Mouse (Mus musculus): ENCODE results near the gene Hipk4. TPM values are rescaled to one million over a fixed set of nuclear protein-coding genes. Genes with fewer than 3 reads are reported as not detected.
"Not testable (repeated sequence)": the region's sequence is repeated elsewhere in the genome, so short reads cannot be mapped to it uniquely, and the experiment has no call there.

Hipk4 gene
- polyA plus RNA-seq, 1 experiment from 2014 or later, result 0.52 TPM

GRCm38 (mm10) chr7:27490227-27490542 lies 32.9 kb upstream of the Hipk4 start:
- H3K4me2 ChIP-seq (ENCODE audit: low read depth, low read length, severe bottlenecking), result peak overlapping the region; percentile 72
- no peaks in the 10 kb centered on the region for H3K9me3 ChIP-seq (ENCODE audit: control insufficient read depth, low read length)
- ATAC-seq (replicated peaks; ENCODE audit: low FRiP score) (no peak), DNase-seq (ENCODE audit: low spot score) (no peak)
- H3K9ac ChIP-seq (ENCODE audit: low read length), result peak overlapping the region; percentile 64
- H3K4me3 ChIP-seq (ENCODE audit: low read depth, low read length), result peak overlapping the region; percentile 39
- WGBS, result 37% methylated on average over 4 of the region's 4 CpGs
- peak overlapping the region; percentile 71 for H3K27ac ChIP-seq (ENCODE audit: low read depth, low read length)
- H3K4me1 ChIP-seq (replicated peaks; ENCODE audit: control insufficient read depth, insufficient read depth, low read length), result peaks cover 11% of the 10 kb centered on the region; the same call in 1 of the 2 replicates
- H3K36me3 ChIP-seq (ENCODE audit: control insufficient read depth, insufficient read depth, low read length), result no peaks in the 10 kb centered on the region
- H3K27me3 ChIP-seq (ENCODE audit: control insufficient read depth, insufficient read depth, low read length), result no peaks in the 10 kb centered on the region

GRCm38 (mm10) chr7:27490543-27491329 lies 32.3 kb upstream of the Hipk4 start:
- H3K9me3 ChIP-seq (ENCODE audit: control insufficient read depth, low read length), result no peaks in the 10 kb centered on the region
- H3K27me3 ChIP-seq (ENCODE audit: control insufficient read depth, insufficient read depth, low read length), result no peaks in the 10 kb centered on the region
- ATAC-seq (replicated peaks; ENCODE audit: low FRiP score), result peak; percentile 55
- peak overlapping the region; percentile 39 for H3K4me3 ChIP-seq (ENCODE audit: low read depth, low read length)
- peak overlapping the region; percentile 72 for H3K4me2 ChIP-seq (ENCODE audit: low read depth, low read length, severe bottlenecking)
- peak overlapping the region; percentile 64 for H3K9ac ChIP-seq (ENCODE audit: low read length)
- H3K36me3 ChIP-seq (ENCODE audit: control insufficient read depth, insufficient read depth, low read length), result no peaks in the 10 kb centered on the region
- WGBS, result 1% methylated on average over 25 of the region's 33 CpGs
- peaks cover 11% of the 10 kb centered on the region; the same call in 1 of the 2 replicates for H3K4me1 ChIP-seq (replicated peaks; ENCODE audit: control insufficient read depth, insufficient read depth, low read length)
- DNase-seq (ENCODE audit: low spot score), result peak; percentile 89
- peak overlapping the region; percentile 71 for H3K27ac ChIP-seq (ENCODE audit: low read depth, low read length)

DNA sequence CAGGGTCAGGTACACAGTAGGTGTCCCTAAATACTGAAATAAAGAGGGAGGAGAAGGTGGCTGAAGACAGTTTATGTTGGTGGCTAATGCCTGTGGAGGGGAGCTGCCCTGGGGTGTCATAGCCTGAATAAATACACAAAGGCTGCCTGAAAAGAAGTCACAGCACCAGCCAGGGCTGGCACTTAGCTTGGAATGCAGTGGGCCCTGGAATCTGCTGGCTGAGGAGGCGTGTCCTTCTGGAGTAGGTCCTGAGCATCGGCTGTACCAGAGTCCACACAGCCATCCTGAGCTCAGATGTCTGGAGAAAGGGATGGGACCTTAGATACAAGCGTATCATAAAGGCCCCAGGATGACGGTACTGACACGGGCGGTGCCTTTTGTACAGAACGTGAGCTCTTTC lies 31.2 kb upstream of the Hipk4 start:
- Histone ChIP-seq H3K27me3 (ENCODE audit: control insufficient read depth, insufficient read depth, low read length) (no peaks in the 10 kb centered on the region), H3K36me3 (ENCODE audit: control insufficient read depth, insufficient read depth, low read length) (no peaks in the 10 kb centered on the region), H3K4me1 (replicated peaks; ENCODE audit: control insufficient read depth, insufficient read depth, low read length) (peaks cover 11% of the 10 kb centered on the region; the same call in 1 of the 2 replicates), H3K4me3 (ENCODE audit: low read depth, low read length) (no peak overlapping the region), H3K4me2 (ENCODE audit: low read depth, low read length, severe bottlenecking) (no peak overlapping the region), H3K9me3 (ENCODE audit: control insufficient read depth, low read length) (no peaks in the 10 kb centered on the region), H3K27ac (ENCODE audit: low read depth, low read length) (no peak overlapping the region), H3K9ac (ENCODE audit: low read length) (no peak overlapping the region)
- 81% methylated on average over 7 of the region's 7 CpGs for WGBS
- DNase-seq (ENCODE audit: low spot score) (no peak), ATAC-seq (replicated peaks; ENCODE audit: low FRiP score) (no peak)

DNA sequence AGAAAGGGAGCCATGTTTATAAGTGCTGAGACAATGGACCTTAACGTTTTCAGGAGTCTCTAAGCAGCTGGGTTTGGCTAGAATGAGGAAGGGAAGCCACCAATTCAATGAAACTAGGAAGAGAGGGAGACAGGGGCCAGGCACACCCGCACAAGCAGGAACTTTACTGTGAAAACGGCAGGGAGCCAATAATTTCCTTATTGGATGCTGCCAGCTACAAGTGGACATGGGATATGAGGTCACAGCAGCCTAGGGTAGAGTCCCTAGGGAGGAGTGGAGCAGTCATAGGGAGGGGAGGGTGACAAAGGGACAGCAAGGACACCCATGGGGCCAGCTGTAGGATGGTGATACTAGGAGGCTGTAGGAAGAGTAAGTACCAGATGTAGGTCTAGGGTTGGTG lies 30.0 kb upstream of the Hipk4 start:
- Histone ChIP-seq H3K27ac (ENCODE audit: low read depth, low read length) (no peak overlapping the region), H3K9me3 (ENCODE audit: control insufficient read depth, low read length) (no peaks in the 10 kb centered on the region), H3K27me3 (ENCODE audit: control insufficient read depth, insufficient read depth, low read length) (no peaks in the 10 kb centered on the region), H3K4me2 (ENCODE audit: low read depth, low read length, severe bottlenecking) (no peak overlapping the region), H3K9ac (ENCODE audit: low read length) (no peak overlapping the region), H3K36me3 (ENCODE audit: control insufficient read depth, insufficient read depth, low read length) (no peaks in the 10 kb centered on the region), H3K4me1 (replicated peaks; ENCODE audit: control insufficient read depth, insufficient read depth, low read length) (peaks cover 7% of the 10 kb centered on the region; the same call in 1 of the 2 replicates), H3K4me3 (ENCODE audit: low read depth, low read length) (no peak overlapping the region)
- no peak for ATAC-seq (replicated peaks; ENCODE audit: low FRiP score)
- no peak for DNase-seq (ENCODE audit: low spot score)
- 81% methylated on average over 3 of the region's 3 CpGs for WGBS

- H3K27ac ChIP-seq (ENCODE audit: low read depth, low read length), result no peak overlapping the region
- H3K4me2 ChIP-seq (ENCODE audit: low read depth, low read length, severe bottlenecking), result no peak overlapping the region
- H3K4me3 ChIP-seq (ENCODE audit: low read depth, low read length), result no peak overlapping the region
- no peaks in the 10 kb centered on the region for H3K9me3 ChIP-seq (ENCODE audit: control insufficient read depth, low read length)
- no peak overlapping the region for H3K9ac ChIP-seq (ENCODE audit: low read length)
- no peaks in the 10 kb centered on the region for H3K27me3 ChIP-seq (ENCODE audit: control insufficient read depth, insufficient read depth, low read length)
- no peaks in the 10 kb centered on the region for H3K36me3 ChIP-seq (ENCODE audit: control insufficient read depth, insufficient read depth, low read length)
- 0 out of 2 replicates have a peak, but pooled peaks cover 4% of the 10 kb centered on the region for H3K4me1 ChIP-seq (replicated peaks; ENCODE audit: control insufficient read depth, insufficient read depth, low read length)
- WGBS, result 91% methylated on average over 5 of the region's 5 CpGs
- ATAC-seq (replicated peaks; ENCODE audit: low FRiP score) (no peak), DNase-seq (ENCODE audit: low spot score) (no peak)
These were observed 29.6 kb upstream of the Hipk4 start for GRCm38 (mm10) chr7:27493450-27493849.

DNA sequence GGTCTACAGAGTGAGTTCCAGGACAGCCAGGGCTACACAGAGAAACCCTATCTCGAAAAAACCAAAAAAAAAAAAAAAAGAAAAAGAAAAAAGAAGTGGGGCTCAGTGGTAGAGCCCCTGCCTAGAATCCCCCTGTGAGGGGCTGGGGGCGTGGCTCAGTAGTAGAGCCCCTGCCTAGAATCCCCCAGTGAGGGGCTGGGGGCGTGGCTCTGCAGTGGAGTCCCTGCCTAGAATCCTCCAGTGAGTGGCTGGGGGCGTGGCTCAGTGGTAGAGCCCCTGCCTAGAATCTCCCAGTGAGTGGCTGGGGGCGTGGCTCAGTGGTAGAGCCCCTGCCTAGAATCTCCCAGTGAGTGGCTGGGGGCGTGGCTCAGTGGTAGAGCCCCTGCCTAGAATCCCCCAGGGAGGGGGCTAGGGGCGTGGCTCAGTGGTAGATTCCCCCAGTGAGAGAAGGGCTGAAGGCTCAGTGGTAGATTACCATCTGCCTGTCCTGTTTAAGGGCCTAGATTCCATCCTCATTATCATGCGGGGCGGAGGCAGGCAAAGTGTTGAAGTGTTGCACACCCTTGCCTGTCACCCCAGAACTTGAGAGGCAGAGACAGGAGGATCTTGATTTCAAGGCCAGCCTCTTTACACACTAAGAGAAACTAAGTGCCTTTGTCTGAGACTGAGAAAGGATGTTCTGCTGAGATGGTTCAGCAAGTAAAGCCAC lies 28.3 kb upstream of the Hipk4 start:
- H3K27ac ChIP-seq (ENCODE audit: low read depth, low read length); H3K9me3 ChIP-seq (ENCODE audit: control insufficient read depth, low read length): not testable (repeated sequence)
- WGBS, result 92% methylated on average over 8 of the region's 9 CpGs

DNA sequence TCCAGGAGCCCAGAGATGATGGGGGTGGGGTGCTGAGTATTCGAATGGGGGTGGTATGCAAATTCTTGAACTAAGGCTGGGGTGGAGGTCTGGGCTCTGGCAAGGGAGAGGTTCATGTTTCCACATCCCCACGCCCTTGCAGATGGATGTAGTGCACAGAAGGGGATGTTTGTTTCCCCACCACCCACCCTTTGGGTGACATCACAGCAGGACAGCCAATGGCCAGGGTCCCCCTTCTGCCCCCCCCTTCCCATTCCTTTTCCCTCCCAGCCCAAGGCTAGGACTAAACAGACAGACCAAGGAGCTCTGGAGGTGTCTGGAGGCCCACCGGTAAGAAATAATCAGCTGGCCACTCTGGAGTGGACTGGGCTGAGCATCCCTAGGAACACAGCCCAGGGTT lies 24.0 kb upstream of the Hipk4 start, which contains the start of gene Prx:
TSS of gene Prx (plus strand) at position 289 of the 400 bp plus-strand sequence.
- H3K9me3 ChIP-seq (ENCODE audit: control insufficient read depth, low read length), result no peaks in the 10 kb centered on the region
- no peak within 1 kb of the TSS for H3K27ac ChIP-seq (ENCODE audit: low read depth, low read length)
- no peaks in the 10 kb centered on the region for H3K36me3 ChIP-seq (ENCODE audit: control insufficient read depth, insufficient read depth, low read length)
- H3K4me1 ChIP-seq (replicated peaks; ENCODE audit: control insufficient read depth, insufficient read depth, low read length), result no peaks in the 10 kb centered on the region
- H3K4me2 ChIP-seq (ENCODE audit: low read depth, low read length, severe bottlenecking), result no peak within 1 kb of the TSS
- 53% methylated on average over 3 of the region's 3 CpGs for WGBS
- H3K4me3 ChIP-seq (ENCODE audit: low read depth, low read length), result no peak within 1 kb of the TSS
- H3K27me3 ChIP-seq (ENCODE audit: control insufficient read depth, insufficient read depth, low read length), result no peaks in the 10 kb centered on the region
- no peak for ATAC-seq (replicated peaks; ENCODE audit: low FRiP score)
- no peak for DNase-seq (ENCODE audit: low spot score)
- no peak within 1 kb of the TSS for H3K9ac ChIP-seq (ENCODE audit: low read length)

More for the DNA sequence above, 28.3 kb upstream of the Hipk4 start:
- H3K4me2 ChIP-seq (ENCODE audit: low read depth, low read length, severe bottlenecking); DNase-seq (ENCODE audit: low spot score); H3K9ac ChIP-seq (ENCODE audit: low read length); ATAC-seq (replicated peaks; ENCODE audit: low FRiP score); H3K4me3 ChIP-seq (ENCODE audit: low read depth, low read length); H3K4me1 ChIP-seq (replicated peaks; ENCODE audit: control insufficient read depth, insufficient read depth, low read length); H3K27me3 ChIP-seq (ENCODE audit: control insufficient read depth, insufficient read depth, low read length); H3K36me3 ChIP-seq (ENCODE audit: control insufficient read depth, insufficient read depth, low read length): not testable (repeated sequence)

GRCm38 (mm10) chr7:27501620-27502019 lies 21.4 kb upstream of the Hipk4 start:
- Histone ChIP-seq H3K9me3 (ENCODE audit: control insufficient read depth, low read length) (no peaks in the 10 kb centered on the region), H3K4me3 (ENCODE audit: low read depth, low read length) (no peak overlapping the region), H3K36me3 (ENCODE audit: control insufficient read depth, insufficient read depth, low read length) (no peaks in the 10 kb centered on the region), H3K27ac (ENCODE audit: low read depth, low read length) (no peak overlapping the region), H3K27me3 (ENCODE audit: control insufficient read depth, insufficient read depth, low read length) (no peaks in the 10 kb centered on the region), H3K4me2 (ENCODE audit: low read depth, low read length, severe bottlenecking) (no peak overlapping the region), H3K4me1 (replicated peaks; ENCODE audit: control insufficient read depth, insufficient read depth, low read length) (no peaks in the 10 kb centered on the region), H3K9ac (ENCODE audit: low read length) (no peak overlapping the region)
- DNase-seq (ENCODE audit: low spot score), result no peak
- WGBS, result 74% methylated on average over 4 of the region's 4 CpGs
- ATAC-seq (replicated peaks; ENCODE audit: low FRiP score), result no peak
